Mouse (Mus musculus): ENCODE results near the gene Parl. TPM values are rescaled to one million over a fixed set of nuclear protein-coding genes. Genes with fewer than 3 reads are reported as not detected.
A peak's percentile ranks its signal among the peaks of the same experiment; 100 is the strongest.

Parl gene
- polyA plus RNA-seq, 1 experiment from 2014 or later: 109 TPM

- Histone ChIP-seq H3K27ac (ENCODE audit: low read depth, low read length) (no peak overlapping the region), H3K4me1 (ENCODE audit: control insufficient read depth, insufficient read depth, low read length) (no peaks in the 10 kb centered on the region), H3K9ac (ENCODE audit: low read length) (no peak overlapping the region), H3K9me3 (ENCODE audit: control insufficient read depth, low read length) (no peaks in the 10 kb centered on the region), H3K4me3 (ENCODE audit: low read depth, low read length) (no peak overlapping the region), H3K27me3 (ENCODE audit: control insufficient read depth, insufficient read depth, low read length) (no peaks in the 10 kb centered on the region), H3K36me3 (ENCODE audit: control insufficient read depth, insufficient read depth, low read length) (no peaks in the 10 kb centered on the region), H3K4me2 (no peak overlapping the region)
- DNase-seq (ENCODE audit: low spot score, missing footprints): no peak
- WGBS: 87% methylated on average over 4 of the region's 4 CpGs
- no peak for ATAC-seq (ENCODE audit: low FRiP score)
Observed at GRCm38 (mm10) chr16:20315266-20315665, 13.1 kb upstream of the Parl start.

- H3K9me3 ChIP-seq (ENCODE audit: control insufficient read depth, low read length): no peaks in the 10 kb centered on the region
- no peaks in the 10 kb centered on the region for H3K27me3 ChIP-seq (ENCODE audit: control insufficient read depth, insufficient read depth, low read length)
- 70% methylated on average over 14 of the region's 14 CpGs for WGBS
- H3K27ac ChIP-seq (ENCODE audit: low read depth, low read length): no peak overlapping the region
- no peak for DNase-seq (ENCODE audit: low spot score, missing footprints)
- no peak overlapping the region for H3K4me2 ChIP-seq
- no peak overlapping the region for H3K9ac ChIP-seq (ENCODE audit: low read length)
- no peaks in the 10 kb centered on the region for H3K4me1 ChIP-seq (ENCODE audit: control insufficient read depth, insufficient read depth, low read length)
- ATAC-seq (ENCODE audit: low FRiP score): no peak
- H3K4me3 ChIP-seq (ENCODE audit: low read depth, low read length): no peak overlapping the region
- no peaks in the 10 kb centered on the region for H3K36me3 ChIP-seq (ENCODE audit: control insufficient read depth, insufficient read depth, low read length)
Observed at GRCm38 (mm10) chr16:20312272-20312671, 10.1 kb upstream of the Parl start.

GRCm38 (mm10) chr16:20300076-20300475 lies 2.1 kb downstream of the Parl start:
- Histone ChIP-seq H3K4me1 (ENCODE audit: control insufficient read depth, insufficient read depth, low read length) (peaks cover 15% of the 10 kb centered on the region), H3K27ac (ENCODE audit: low read depth, low read length) (no peak overlapping the region), H3K9ac (ENCODE audit: low read length) (no peak overlapping the region), H3K4me3 (ENCODE audit: low read depth, low read length) (no peak overlapping the region), H3K9me3 (ENCODE audit: control insufficient read depth, low read length) (no peaks in the 10 kb centered on the region), H3K4me2 (no peak overlapping the region), H3K36me3 (ENCODE audit: control insufficient read depth, insufficient read depth, low read length) (peaks cover 2% of the 10 kb centered on the region; the same call in 1 of the 2 replicates), H3K27me3 (ENCODE audit: control insufficient read depth, insufficient read depth, low read length) (no peaks in the 10 kb centered on the region)
- peak; percentile 61 for DNase-seq (ENCODE audit: low spot score, missing footprints)
- no peak for ATAC-seq (ENCODE audit: low FRiP score)
- WGBS: 98% methylated on average over 2 of the region's 2 CpGs

GRCm38 (mm10) chr16:20280238-20280637 lies 21.9 kb downstream of the Parl start:
- Histone ChIP-seq H3K9ac (ENCODE audit: low read length) (no peak overlapping the region), H3K36me3 (ENCODE audit: control insufficient read depth, insufficient read depth, low read length) (peaks cover 32% of the 10 kb centered on the region), H3K4me3 (ENCODE audit: low read depth, low read length) (no peak overlapping the region), H3K4me2 (no peak overlapping the region), H3K4me1 (ENCODE audit: control insufficient read depth, insufficient read depth, low read length) (no peaks in the 10 kb centered on the region), H3K27ac (ENCODE audit: low read depth, low read length) (no peak overlapping the region), H3K27me3 (ENCODE audit: control insufficient read depth, insufficient read depth, low read length) (no peaks in the 10 kb centered on the region), H3K9me3 (ENCODE audit: control insufficient read depth, low read length) (no peaks in the 10 kb centered on the region)
- no peak for ATAC-seq (ENCODE audit: low FRiP score)
- WGBS: 91% methylated on average over 4 of the region's 4 CpGs
- no peak for DNase-seq (ENCODE audit: low spot score, missing footprints)

- WGBS: 92% methylated on average over 5 of the region's 5 CpGs
Observed at GRCm38 (mm10) chr16:20279395-20279794, 22.8 kb downstream of the Parl start.

GRCm38 (mm10) chr16:20272994-20273393 lies 29.2 kb downstream of the Parl start:
- no peak for ATAC-seq (ENCODE audit: low FRiP score)
- Histone ChIP-seq H3K4me2 (no peak overlapping the region), H3K27ac (ENCODE audit: low read depth, low read length) (no peak overlapping the region), H3K36me3 (ENCODE audit: control insufficient read depth, insufficient read depth, low read length) (peaks cover 2% of the 10 kb centered on the region; the same call in 1 of the 2 replicates), H3K27me3 (ENCODE audit: control insufficient read depth, insufficient read depth, low read length) (no peaks in the 10 kb centered on the region), H3K9ac (ENCODE audit: low read length) (no peak overlapping the region), H3K4me3 (ENCODE audit: low read depth, low read length) (no peak overlapping the region), H3K4me1 (ENCODE audit: control insufficient read depth, insufficient read depth, low read length) (no peaks in the 10 kb centered on the region), H3K9me3 (ENCODE audit: control insufficient read depth, low read length) (no peaks in the 10 kb centered on the region)
- no peak for DNase-seq (ENCODE audit: low spot score, missing footprints)
- WGBS: 21% methylated on average over 3 of the region's 3 CpGs

More at GRCm38 (mm10) chr16:20279395-20279794, 22.8 kb downstream of the Parl start:
- no peaks in the 10 kb centered on the region for H3K4me1 ChIP-seq (ENCODE audit: control insufficient read depth, insufficient read depth, low read length)
- no peaks in the 10 kb centered on the region for H3K9me3 ChIP-seq (ENCODE audit: control insufficient read depth, low read length)
- peaks cover 30% of the 10 kb centered on the region for H3K36me3 ChIP-seq (ENCODE audit: control insufficient read depth, insufficient read depth, low read length)
- no peak for DNase-seq (ENCODE audit: low spot score, missing footprints)
- no peak overlapping the region for H3K4me3 ChIP-seq (ENCODE audit: low read depth, low read length)
- H3K27me3 ChIP-seq (ENCODE audit: control insufficient read depth, insufficient read depth, low read length): no peaks in the 10 kb centered on the region
- H3K9ac ChIP-seq (ENCODE audit: low read length): no peak overlapping the region
- no peak overlapping the region for H3K27ac ChIP-seq (ENCODE audit: low read depth, low read length)
- no peak overlapping the region for H3K4me2 ChIP-seq
- no peak for ATAC-seq (ENCODE audit: low FRiP score)

- Histone ChIP-seq H3K4me2 (no peak overlapping the region), H3K36me3 (ENCODE audit: control insufficient read depth, insufficient read depth, low read length) (no peaks in the 10 kb centered on the region), H3K27me3 (ENCODE audit: control insufficient read depth, insufficient read depth, low read length) (no peaks in the 10 kb centered on the region), H3K9ac (ENCODE audit: low read length) (no peak overlapping the region), H3K4me3 (ENCODE audit: low read depth, low read length) (no peak overlapping the region), H3K9me3 (ENCODE audit: control insufficient read depth, low read length) (no peaks in the 10 kb centered on the region), H3K27ac (ENCODE audit: low read depth, low read length) (no peak overlapping the region), H3K4me1 (ENCODE audit: control insufficient read depth, insufficient read depth, low read length) (no peaks in the 10 kb centered on the region)
- DNase-seq (ENCODE audit: low spot score, missing footprints) (no peak), ATAC-seq (ENCODE audit: low FRiP score) (no peak)
- WGBS: 80% methylated on average over 4 of the region's 4 CpGs
Observed at GRCm38 (mm10) chr16:20271339-20271738, 30.8 kb downstream of the Parl start.

GRCm38 (mm10) chr16:20265089-20265488 lies 37.1 kb downstream of the Parl start:
- Histone ChIP-seq H3K4me3 (ENCODE audit: low read depth, low read length) (no peak overlapping the region), H3K9me3 (ENCODE audit: control insufficient read depth, low read length) (no peaks in the 10 kb centered on the region), H3K27me3 (ENCODE audit: control insufficient read depth, insufficient read depth, low read length) (no peaks in the 10 kb centered on the region), H3K9ac (ENCODE audit: low read length) (no peak overlapping the region), H3K36me3 (ENCODE audit: control insufficient read depth, insufficient read depth, low read length) (no peaks in the 10 kb centered on the region), H3K27ac (ENCODE audit: low read depth, low read length) (no peak overlapping the region), H3K4me2 (no peak overlapping the region), H3K4me1 (ENCODE audit: control insufficient read depth, insufficient read depth, low read length) (no peaks in the 10 kb centered on the region)
- no peak for ATAC-seq (ENCODE audit: low FRiP score)
- 87% methylated on average over 7 of the region's 7 CpGs for WGBS
- no peak for DNase-seq (ENCODE audit: low spot score, missing footprints)

- H3K4me1 ChIP-seq (ENCODE audit: control insufficient read depth, insufficient read depth, low read length): no peaks in the 10 kb centered on the region
- H3K4me2 ChIP-seq: no peak overlapping the region
- no peak overlapping the region for H3K4me3 ChIP-seq (ENCODE audit: low read depth, low read length)
- H3K36me3 ChIP-seq (ENCODE audit: control insufficient read depth, insufficient read depth, low read length): no peaks in the 10 kb centered on the region
- 77% methylated on average over 5 of the region's 5 CpGs for WGBS
- ATAC-seq (ENCODE audit: low FRiP score) (no peak), DNase-seq (ENCODE audit: low spot score, missing footprints) (no peak)
- no peaks in the 10 kb centered on the region for H3K9me3 ChIP-seq (ENCODE audit: control insufficient read depth, low read length)
- no peaks in the 10 kb centered on the region for H3K27me3 ChIP-seq (ENCODE audit: control insufficient read depth, insufficient read depth, low read length)
- H3K9ac ChIP-seq (ENCODE audit: low read length): no peak overlapping the region
- H3K27ac ChIP-seq (ENCODE audit: low read depth, low read length): no peak overlapping the region
Observed at GRCm38 (mm10) chr16:20257926-20258325, 44.3 kb downstream of the Parl start.
